Mouse (Mus musculus) cortical plate, adult 2 months (tissue): ENCODE results near the gene Spink2.

ENCODE experiments used
- CTCF ChIP-seq: fragments of 200-500 bp; IDR thresholded peaks from 2 replicates; pipeline ENCODE4 v1.5.1; 2011; ENCODE audit warnings: mild to moderate bottlenecking, control low read depth, low read length; ENCODE audit not compliant: insufficient read depth; ENCODE audit errors: extremely low read depth
- POLR2A ChIP-seq: fragments of 200-500 bp; IDR thresholded peaks from 2 replicates; pipeline ENCODE4 v1.6.1; 2011; ENCODE audit warnings: mild to moderate bottlenecking, low read length, control low read depth; ENCODE audit not compliant: insufficient read depth; ENCODE audit errors: extremely low read depth

DNA sequence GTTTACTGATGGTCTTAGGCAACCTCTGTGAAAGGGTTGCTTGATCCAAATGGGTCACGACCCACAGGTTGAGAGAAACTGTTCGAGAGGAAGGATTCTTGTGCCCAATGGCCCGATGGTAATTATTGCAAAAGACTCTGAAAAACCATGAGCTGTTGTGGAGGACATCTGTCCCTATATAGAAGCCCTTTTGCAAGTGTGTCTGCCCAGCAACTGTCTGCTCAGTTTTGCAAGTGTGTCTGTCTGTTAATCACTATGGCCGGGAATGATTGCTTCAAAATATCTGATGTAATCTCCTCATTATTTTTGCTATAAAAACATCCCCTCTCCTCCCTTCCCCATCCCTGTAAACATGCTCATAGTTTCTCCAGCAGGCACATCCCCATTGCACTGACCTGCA, 20.2 kb downstream of the Spink2 start:
- TF ChIP-seq CTCF: no peak
- no peak for TF ChIP-seq POLR2A
